Mouse (Mus musculus) layer of hippocampus, adult 11-12 months (tissue): ENCODE measurements around the gene Lman2l.

ENCODE experiments used
- DNase-seq: peaks from one replicate; pipeline ENCODE4 v3.0.0; 2022; ENCODE audit warnings: low spot score

Gene Lman2l

DNA sequence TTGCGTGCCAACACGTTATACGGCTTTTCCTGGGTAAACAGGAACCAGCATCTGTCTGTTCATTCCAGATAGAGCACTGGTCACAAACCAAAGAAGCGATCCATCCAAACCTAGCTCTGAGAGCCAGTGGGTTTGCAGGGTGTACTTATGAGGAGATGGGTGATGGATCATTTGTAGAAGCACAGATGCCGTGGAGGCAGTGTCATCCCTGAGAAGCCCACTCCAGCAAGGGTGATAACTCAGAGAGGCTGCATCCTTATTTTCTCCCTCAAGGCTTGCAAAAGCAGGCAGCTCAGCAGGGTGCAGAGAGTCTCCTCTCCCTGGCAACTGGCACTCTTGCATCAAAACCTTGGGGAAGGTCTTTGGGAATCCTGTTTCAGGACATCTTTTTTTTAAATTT, 13.1 kb upstream of the Lman2l start:
- no peak for DNase-seq

DNA sequence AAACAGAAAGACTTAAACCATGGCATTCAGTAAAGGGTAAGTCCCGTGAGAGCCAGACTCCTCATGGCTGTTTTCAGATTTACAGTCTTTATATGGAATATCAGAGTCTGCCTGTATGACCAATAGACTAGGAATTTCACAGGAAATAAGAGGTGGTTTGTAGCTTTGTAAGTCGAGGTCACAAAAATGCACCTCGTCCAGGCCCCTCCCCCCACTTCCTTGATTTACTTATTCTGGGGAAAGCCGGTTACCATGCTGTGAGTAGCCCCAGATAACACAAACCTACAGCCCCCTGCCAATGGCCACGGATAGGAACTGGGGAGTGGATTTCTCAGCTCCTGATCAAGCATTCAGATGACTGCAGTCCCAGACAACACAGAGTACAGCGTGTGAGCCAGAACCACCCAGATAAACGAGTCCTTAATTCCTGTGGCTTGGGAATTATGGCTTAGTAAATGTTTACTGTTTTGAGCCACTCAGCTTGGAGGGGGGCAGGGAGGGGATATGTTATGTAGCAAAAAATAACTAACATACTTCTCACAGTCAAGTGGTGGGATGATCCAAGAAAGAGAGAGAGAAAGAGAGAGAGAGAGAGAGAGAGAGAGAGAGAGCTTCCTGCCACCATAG, 12.4 kb upstream of the Lman2l start:
- no peak for DNase-seq

DNA sequence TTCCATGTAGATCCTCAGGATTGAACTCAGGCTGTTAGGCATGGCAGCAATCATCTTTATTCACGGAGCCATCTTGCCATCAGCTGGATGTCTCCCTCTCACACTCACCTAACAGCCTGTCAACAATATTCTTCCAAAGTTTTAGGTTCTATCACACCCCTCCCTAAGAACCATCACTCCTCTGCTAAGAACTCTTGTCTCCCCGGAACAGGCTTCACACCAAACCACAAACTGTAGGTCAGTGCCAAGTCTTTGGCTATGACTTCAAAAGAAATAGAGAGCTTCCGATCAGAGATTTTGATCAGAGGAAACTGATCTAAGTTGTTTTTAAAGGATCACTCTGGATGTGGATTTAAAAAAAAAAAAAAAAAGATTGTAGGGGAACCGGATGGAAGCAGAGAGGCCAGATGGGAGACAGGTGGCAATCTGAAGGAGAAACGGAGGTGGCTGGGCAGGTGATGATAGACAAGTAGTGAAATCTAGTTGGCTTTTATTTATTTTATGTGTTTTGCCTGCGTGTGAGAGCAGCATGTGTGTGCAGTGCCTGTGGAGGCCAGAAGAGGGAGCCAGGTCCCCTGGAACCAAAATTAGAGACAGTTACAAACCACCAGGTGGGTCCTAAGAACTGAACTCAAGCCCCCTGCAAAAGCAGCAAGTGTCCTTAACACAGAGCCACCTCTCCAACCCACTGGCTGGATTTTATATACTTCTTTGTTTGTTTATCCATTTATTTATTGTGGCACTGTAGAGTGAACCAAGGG, 9.2 kb upstream of the Lman2l start:
- DNase-seq = no peak

DNA sequence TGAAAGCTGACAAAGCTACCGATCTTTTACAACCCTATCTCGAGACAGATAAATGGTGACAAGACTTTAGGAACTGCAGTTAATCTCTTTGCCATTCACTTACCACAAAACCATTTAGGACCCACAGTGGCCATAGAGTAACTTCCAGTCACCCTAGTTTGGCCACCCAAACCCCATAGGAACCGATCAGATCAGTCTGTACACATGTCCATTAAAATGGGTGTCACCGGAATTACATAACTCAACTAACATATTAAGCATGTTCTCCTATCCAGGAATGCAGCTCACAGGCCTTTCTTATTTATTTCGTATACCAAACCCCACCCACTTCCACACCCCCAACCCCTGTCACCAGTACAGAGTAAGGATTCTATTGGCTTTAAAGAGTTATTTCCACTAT, 1.8 kb upstream of the Lman2l start:
- DNase-seq = no peak

DNA sequence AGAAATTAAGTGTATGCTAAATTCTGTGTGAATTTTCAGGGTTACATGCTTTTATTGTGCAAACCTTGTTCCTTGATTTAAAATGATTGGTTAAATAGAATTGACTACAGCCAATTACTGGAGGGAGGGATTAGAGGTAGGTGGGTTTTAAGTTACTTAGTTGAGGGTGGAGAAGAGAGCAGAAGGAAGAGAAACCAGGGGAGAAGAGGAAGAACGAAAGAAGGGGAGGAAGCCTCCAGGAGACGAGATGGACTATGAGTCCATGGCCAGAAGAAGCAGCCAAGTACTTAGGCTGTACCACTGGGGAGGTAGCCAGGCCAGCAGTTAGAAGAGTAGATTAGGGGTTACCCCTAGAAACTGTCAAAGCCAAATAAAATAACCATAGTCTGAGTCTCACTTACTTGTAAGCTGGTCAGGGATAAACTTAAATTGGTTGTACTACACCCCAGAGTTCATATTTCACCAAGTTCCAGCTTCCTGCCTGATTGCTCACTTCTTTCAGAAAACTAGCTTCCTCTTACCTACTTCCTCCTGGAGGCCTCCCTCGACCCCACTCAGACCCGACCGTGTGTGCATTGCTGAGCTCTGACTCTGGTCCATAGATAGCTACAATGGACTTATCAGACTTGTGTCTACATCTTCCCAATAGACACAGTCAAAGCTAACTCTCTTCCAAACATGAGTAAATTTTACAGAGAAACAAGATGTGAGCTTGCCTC, 1.2 kb upstream of the Lman2l start:
- no peak for DNase-seq

DNA sequence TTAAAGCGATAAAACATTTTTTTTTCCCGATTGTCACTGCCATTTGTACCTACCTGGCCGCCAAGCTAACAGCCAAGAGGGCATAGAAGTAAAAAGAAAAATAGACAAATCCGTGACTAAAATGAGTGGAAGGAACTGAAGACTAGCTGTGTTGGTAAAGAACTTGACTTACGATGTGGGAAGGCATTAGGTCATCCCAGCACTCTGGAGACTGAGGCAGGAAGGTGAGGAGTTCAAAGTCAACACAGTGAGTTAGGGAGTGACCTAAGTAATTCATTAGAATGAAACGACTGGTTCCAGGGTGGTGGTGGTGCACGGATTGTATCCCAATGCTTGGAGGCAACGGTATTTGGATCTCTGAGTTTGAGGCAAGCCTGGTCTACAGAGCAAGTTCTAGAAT, 437 bp upstream of the Lman2l start:
- DNase-seq = no peak

DNA sequence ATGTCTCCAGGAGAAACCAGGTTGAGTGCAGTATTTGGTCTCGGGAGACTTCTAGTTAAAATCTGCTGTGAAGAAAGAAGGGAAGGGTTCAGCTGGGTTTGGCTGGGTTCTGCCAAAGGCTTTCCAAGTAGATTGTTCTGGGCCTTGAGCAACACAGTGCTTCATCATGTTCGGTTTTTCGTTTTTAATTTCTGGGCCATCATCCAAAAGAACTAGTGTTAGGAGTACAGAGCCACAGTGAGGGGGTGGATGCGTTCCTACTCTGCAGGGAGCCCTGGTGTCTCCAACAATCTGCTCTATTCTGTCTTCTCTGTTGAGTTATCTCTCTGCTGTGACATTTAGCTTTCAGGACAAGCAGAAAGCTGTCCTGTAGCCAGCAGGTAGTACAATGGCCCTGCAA, 4.0 kb downstream of the Lman2l start:
- DNase-seq = peak; percentile 69

DNA sequence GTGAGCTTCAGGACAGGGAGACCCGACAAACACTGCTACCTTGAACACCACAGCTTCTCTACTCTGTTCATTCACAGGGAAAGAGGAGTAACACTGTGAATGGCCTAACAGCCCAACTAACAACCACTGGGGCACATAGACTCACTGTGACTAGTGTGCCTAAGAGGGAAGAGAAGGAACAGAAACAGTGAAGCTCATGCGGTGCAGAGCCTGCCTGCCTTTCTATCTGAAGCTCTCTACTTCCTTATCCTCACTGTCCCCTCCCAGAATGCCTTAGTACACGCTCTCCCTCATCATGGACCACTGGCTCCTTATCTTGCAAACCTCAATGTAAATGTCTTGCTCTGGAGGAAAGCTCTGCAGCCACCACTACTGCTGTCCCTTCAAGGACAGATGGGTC, 7.8 kb downstream of the Lman2l start:
- DNase-seq = no peak

DNA sequence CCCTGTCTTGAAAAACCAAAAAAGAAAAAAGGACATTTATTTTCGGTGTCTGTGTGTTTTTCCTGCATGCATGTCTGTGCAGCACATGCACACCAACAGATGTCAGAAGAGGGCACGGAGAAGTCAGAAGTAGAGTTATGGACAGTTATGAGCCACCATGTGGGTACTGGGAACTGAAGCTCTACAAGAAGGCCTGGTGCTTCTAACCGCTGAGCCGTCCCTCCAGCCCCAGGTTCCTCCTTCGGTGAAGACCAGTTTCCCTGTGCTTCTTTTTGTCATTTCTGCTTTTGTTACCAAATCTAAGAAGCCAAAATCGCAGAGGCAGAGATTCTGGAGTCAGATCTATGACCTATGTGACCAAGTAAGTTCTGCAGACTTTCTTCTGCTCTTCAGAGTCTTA, 8.6 kb downstream of the Lman2l start:
- no peak for DNase-seq

DNA sequence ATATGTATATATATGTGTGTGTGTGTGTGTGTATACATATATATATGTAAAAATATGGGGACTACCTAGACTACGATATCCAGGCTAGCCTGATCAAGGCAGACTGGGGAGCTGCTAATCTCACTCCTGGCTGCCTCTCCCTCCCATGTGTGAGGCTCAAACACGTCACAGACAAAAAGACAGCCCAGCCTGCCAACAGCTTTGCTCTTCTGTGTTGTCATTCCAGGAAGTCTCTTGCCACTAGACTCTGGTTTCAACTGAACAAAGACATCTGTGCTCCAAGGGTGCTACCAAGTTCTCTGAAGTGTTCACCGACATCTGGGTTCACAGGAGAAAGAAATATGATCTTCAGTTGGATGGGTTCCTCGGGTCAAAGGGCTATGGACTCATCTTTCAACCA, 10.0 kb downstream of the Lman2l start:
- DNase-seq = no peak

DNA sequence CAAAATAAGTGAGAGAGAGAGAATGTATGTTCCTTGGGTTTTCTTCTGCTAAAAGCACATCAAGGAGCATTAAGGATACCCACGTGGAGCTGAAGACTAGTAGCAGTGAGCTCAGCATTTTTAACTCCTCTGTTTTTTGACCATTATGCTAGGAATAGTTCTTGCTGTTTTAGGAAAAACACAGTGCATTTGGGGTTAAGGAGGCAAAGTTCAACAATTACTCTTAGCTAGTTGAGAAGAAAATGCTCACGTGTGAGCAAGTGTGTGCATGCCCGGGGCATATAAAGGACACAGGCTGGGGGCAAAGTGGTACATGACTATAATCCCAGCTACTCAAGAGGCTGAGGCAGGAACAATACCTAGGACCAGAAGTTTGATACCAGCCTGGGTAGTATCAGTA, 11.5 kb downstream of the Lman2l start:
- no peak for DNase-seq

DNA sequence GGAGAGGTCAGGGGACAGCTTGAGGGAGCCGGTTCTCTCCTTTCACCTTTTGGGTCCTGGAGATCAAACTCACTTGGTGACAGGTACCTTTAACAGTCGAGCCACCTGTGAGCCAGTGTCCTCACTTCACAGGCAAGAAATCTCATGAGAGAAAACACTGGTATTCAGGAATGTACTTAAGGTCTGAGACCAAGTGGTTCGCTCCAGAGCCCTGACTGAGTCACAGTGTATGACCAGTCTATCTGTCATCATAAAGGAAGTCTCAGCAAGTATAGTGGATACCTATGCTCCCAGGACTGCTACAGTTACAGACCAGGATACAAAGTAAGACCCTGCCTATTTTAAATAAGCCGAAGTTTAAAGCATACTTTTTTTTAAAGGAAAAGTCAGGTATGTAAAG, 12.1 kb downstream of the Lman2l start:
- no peak for DNase-seq

DNA sequence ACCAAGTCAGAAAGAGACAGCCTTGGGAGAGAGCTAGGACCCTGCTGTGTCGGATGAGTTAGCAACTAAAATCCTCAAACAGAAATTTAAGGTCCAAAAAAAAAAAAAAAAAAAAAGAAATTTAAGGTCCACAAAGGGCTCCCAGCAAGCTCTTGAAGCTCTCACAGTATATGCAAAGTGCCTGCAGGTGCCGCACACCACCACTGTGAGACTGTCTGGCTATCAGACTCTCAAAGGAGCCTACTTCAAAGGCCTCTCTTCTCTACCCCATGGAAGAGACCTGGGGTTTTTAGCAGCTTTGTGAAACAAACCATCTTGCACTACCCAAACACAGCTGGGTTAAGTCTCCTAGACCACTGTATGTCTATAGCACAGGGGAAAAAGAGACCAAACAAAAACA, 15.6 kb downstream of the Lman2l start:
- no peak for DNase-seq

DNA sequence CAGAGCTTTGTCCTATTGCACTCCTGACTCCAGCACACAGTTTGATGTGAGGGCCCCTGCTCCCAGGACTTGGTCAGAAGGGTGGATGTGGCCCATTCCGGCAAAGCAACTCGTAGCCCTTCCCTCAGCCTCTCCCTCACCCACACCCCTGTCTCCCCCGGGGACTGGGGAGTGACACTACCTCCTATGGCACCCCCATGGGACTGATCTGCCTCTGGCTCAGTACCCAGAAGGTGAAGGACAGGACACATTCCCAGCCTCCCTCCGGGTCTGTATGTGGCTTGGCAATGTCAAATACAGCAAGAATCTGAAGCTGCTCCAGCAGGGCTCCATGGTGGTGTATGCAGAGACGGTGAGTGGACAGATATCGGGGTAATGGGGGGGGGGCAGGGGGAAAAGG, 40.5 kb downstream of the Lman2l start:
- no peak for DNase-seq

DNA sequence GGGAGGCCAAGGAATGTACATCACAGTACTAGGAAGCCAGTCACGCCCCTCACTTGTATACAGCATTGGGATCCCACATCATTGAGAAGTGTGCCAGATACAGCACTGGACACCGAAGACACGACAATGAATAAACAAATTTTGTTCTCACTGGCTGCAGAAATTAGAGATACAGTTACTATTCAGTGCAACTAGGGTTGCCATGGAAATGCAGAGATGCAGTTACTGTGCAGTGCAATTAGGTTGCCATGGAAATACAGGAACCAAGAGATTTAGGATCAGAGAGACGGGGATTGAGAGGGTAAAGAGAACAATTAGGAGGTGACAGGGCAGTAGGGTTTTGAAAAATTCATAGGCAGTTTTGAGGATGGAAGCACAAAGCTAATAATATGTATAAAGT, 43.6 kb downstream of the Lman2l start:
- peak; percentile 18 for DNase-seq

DNA sequence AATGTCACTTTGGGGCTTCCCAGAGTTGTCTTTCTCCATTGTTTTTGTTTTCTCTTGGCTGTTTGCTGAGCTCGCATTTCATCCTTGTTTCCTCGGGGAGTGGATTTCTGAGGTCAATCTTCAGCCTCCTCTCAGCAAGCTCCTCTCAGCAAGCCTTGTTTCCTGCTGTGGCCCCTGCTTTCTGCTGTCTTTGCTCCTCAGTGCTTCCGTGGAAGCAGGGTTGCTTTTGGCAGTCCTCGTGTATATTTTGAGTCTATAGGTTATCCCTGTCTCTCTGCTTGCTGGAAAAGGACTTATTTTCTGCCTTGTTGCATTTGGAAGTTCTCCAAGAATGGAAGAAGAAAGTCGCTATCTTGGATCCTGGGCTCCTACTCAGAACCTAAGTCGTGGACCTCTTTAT, 48.0 kb downstream of the Lman2l start:
- DNase-seq = no peak

DNA sequence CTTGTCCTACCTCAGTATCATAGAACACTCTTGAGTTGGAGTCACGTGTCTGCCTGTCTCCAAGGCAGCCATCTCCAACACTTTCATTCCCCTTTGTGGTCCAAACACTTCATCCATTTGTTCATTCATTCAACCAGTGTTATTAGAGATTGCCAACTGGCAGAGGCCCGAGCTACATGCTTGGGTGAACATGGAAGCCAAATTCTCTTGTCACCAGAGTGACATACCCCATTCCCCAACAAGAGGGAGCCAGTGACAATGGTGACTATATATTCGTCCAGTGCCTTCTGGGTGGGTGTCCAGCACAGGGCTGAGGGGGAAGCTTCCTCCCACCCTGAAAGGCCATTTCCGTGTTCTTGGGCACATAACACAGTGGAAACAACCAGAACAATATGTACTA, 65.5 kb downstream of the Lman2l start:
- no peak for DNase-seq

DNA sequence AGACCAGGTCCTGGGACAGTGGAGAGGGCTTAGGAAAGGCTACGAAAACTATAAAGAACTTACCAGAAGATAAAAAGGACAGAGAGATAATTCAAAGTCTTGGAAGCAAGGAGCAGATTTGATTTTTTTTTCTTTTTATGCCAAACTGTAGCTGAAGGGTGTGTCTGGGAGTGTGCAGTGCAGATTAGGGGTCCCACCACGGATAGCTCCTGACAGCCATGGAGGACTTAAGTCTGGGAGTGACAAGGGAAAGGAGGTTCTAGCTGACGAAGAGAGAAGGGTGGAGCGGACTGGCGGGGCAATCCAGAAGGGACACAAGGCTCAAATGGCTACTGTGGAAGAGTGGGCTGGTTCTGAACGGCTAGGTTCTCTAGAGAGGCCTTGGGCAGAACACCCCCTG, 66.2 kb downstream of the Lman2l start:
- DNase-seq = no peak

DNA sequence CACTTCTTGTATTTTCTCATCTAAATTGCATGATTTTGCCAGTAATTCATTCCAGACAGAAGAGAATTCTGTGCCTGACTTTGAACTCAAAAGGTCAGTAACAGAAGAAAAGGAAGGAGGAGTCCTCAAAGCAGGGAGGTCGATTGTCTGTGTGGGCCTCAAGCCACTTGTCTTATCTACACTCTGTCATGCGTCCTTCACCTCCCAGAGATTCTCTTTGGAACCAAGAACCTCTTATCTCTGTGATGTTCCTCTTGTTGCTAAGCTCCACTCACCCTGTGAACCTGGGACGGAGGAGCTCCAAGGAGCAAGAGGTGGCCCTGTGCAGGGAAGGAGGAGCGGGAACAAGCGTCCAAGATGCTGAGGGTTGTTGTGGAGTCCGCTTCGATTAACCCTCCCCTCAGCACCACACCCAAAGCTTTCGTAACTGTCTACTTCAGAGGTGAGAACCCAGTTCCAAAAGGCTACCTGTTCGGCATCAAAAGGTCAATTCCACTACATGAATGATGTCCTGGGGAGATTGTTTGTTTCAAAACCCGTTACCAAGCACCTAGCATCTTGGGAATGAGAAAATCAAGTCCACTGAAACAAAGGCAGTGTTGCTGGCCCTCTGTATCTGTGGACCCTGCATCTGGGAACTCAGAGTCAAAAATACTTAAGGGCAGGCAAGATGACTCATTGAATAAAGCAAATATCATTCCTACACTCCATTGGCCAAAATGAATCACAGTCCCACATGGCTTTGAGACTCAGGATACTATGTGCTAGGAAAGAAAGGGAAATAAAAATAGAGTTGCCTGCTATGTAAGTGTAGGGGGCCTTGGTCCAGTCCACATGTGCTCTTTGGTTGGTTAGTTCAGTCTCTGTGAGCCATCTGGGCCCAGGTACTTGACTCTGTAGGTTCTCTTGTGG, 72.9 kb downstream of the Lman2l start, which contains the start of gene Fer1l5:
Fer1l5 (plus strand) TSS at position 358 of the 912 bp plus-strand sequence.
- DNase-seq = no peak

DNA sequence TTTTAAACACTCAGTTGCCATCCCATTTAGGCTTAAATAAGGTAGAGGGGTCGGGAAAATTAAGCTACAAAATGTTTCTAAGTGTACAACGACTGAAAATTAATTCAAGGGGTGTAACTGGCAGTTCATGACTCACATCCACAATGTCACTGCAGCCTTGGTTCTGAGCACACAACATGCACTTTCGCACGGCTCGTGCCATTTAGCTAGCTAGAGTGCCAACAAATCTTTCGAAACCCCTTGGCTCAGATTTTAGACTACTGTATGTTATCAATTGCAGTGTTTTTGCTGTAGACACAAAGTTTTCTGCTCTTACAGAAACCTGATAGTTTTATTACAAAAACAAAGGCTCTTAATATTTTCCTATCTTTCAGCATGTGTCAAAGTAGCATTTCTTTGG, 74.2 kb downstream of the Lman2l start:
- no peak for DNase-seq
